Mouse (Mus musculus) neural tube, embryonic 14.5 days (tissue): ENCODE measurements around the gene Nsd1. TPM values are rescaled to one million over a fixed set of nuclear protein-coding genes. Genes with fewer than 3 reads are reported as not detected.

Experiments
- ATAC-seq: fragments of 200-750 bp; cut with Nextera tagmentation; 2 replicates; pipeline ENCODE4 v1.8.0; 2017; ENCODE audit warnings: low read depth, mild to moderate bottlenecking, moderate TSS enrichment, moderate library complexity
- H3K27ac ChIP-seq: fragments of 300-500 bp; sonication (generic); 2 replicates; pipeline ENCODE4 v1.5.1; 2014; ENCODE audit warnings: low read depth, mild to moderate bottlenecking, control low read depth, low read length, moderate library complexity, mixed read lengths
- H3K27me3 ChIP-seq: fragments of 300-500 bp; sonication (generic); 2 replicates; pipeline ENCODE4 v1.6.1; 2014; ENCODE audit warnings: low read length; ENCODE audit not compliant: control insufficient read depth, insufficient read depth
- H3K36me3 ChIP-seq: fragments of 300-500 bp; sonication (generic); 2 replicates; pipeline ENCODE4 v1.6.1; 2014; ENCODE audit warnings: low read length, mixed read lengths; ENCODE audit not compliant: control insufficient read depth, insufficient read depth
- H3K4me1 ChIP-seq: fragments of 300-500 bp; sonication (generic); 2 replicates; pipeline ENCODE4 v1.6.1; 2014; ENCODE audit warnings: low read length; ENCODE audit not compliant: control insufficient read depth, insufficient read depth
- H3K4me2 ChIP-seq: fragments of 300-500 bp; sonication (generic); 2 replicates; pipeline ENCODE4 v1.6.1; 2014; ENCODE audit warnings: mild to moderate bottlenecking, low read depth, low read length, control low read depth
- H3K4me3 ChIP-seq: fragments of 300-500 bp; sonication (generic); 2 replicates; pipeline ENCODE4 v1.5.1; 2014; ENCODE audit warnings: low read depth, low read length, control low read depth, mixed read lengths
- H3K9ac ChIP-seq: fragments of 300-500 bp; sonication (generic); replicated peaks from 2 replicates; pipeline ENCODE4 v1.6.1; 2014; ENCODE audit warnings: low read depth, mild to moderate bottlenecking, control low read depth, low read length, mixed read lengths
- H3K9me3 ChIP-seq: fragments of 300-500 bp; sonication (generic); 2 replicates; pipeline ENCODE4 v1.6.1; 2016; ENCODE audit warnings: low read length; ENCODE audit not compliant: control insufficient read depth
- WGBS: fragments of 180-500 bp; shearing (Covaris S2); extraction: QIAGEN DNeasy Blood & Tissue Kit; methylation state at CpG from one replicate; pipeline ENCODE4 v1.1.7; 2014; 5-methylcytosine and 5-hydroxymethylcytosine counted together
- polyA plus RNA-seq: library from polyadenylated mRNA; unstranded; fragments of >200 nt; fragmentation: Nextera tagmentation; extraction: Ambion mirVana; gene quantifications from 2 replicates; pipeline ENCODE4 v1.2.1, GENCODE M21; 2014

Nsd1 gene
- polyA plus RNA-seq, 1 experiment from 2014 or later, result 76.8 TPM

GRCm38 (mm10) chr13:55171517-55172335 is 37.9 kb upstream of the Nsd1 start:
- peak; percentile 77 for ATAC-seq
- peak overlapping the region; percentile 63; the same call in 1 of the 2 replicates for H3K27ac ChIP-seq
- peak overlapping the region; percentile 7; the same call in 1 of the 2 replicates for H3K4me2 ChIP-seq
- H3K4me1 ChIP-seq, result 0 out of 2 replicates have a peak, but pooled peaks cover 7% of the 10 kb centered on the region
- 10% methylated on average over 26 of the region's 26 CpGs for WGBS
- H3K4me3 ChIP-seq, result no peak overlapping the region
- H3K9ac ChIP-seq, result no peak overlapping the region
- H3K27me3 ChIP-seq, result no peaks in the 10 kb centered on the region
- no peaks in the 10 kb centered on the region for H3K36me3 ChIP-seq
- H3K9me3 ChIP-seq, result no peaks in the 10 kb centered on the region

- no peaks in the 10 kb centered on the region for H3K36me3 ChIP-seq
- no peaks in the 10 kb centered on the region for H3K9me3 ChIP-seq
- no peaks in the 10 kb centered on the region for H3K27me3 ChIP-seq
- H3K4me2 ChIP-seq, result no peak overlapping the region
- peak overlapping the region; percentile 63; the same call in 1 of the 2 replicates for H3K27ac ChIP-seq
- H3K9ac ChIP-seq, result no peak overlapping the region
- no peak for ATAC-seq
- WGBS, result 45% methylated on average over 7 of the region's 7 CpGs
- H3K4me3 ChIP-seq, result no peak overlapping the region
- 0 out of 2 replicates have a peak, but pooled peaks cover 7% of the 10 kb centered on the region for H3K4me1 ChIP-seq
Measured at GRCm38 (mm10) chr13:55172336-55172770, 37.2 kb upstream of the Nsd1 start.

- no peaks in the 10 kb centered on the region for H3K9me3 ChIP-seq
- H3K27ac ChIP-seq, result no peak overlapping the region
- no peak overlapping the region for H3K4me3 ChIP-seq
- H3K36me3 ChIP-seq, result no peaks in the 10 kb centered on the region
- no peak overlapping the region for H3K9ac ChIP-seq
- no peak overlapping the region for H3K4me2 ChIP-seq
- no peaks in the 10 kb centered on the region for H3K4me1 ChIP-seq
- 79% methylated on average over 11 of the region's 11 CpGs for WGBS
- no peaks in the 10 kb centered on the region for H3K27me3 ChIP-seq
- no peak for ATAC-seq
Measured at GRCm38 (mm10) chr13:55174347-55174746, 35.2 kb upstream of the Nsd1 start.

- no peak overlapping the region for H3K27ac ChIP-seq
- H3K4me1 ChIP-seq, result no peaks in the 10 kb centered on the region
- H3K9ac ChIP-seq, result no peak overlapping the region
- no peaks in the 10 kb centered on the region for H3K9me3 ChIP-seq
- no peak overlapping the region for H3K4me2 ChIP-seq
- WGBS, result 88% methylated on average over 6 of the region's 6 CpGs
- no peaks in the 10 kb centered on the region for H3K36me3 ChIP-seq
- H3K4me3 ChIP-seq, result no peak overlapping the region
- H3K27me3 ChIP-seq, result no peaks in the 10 kb centered on the region
- ATAC-seq, result no peak
Measured at GRCm38 (mm10) chr13:55176265-55176664, 33.3 kb upstream of the Nsd1 start.

DNA sequence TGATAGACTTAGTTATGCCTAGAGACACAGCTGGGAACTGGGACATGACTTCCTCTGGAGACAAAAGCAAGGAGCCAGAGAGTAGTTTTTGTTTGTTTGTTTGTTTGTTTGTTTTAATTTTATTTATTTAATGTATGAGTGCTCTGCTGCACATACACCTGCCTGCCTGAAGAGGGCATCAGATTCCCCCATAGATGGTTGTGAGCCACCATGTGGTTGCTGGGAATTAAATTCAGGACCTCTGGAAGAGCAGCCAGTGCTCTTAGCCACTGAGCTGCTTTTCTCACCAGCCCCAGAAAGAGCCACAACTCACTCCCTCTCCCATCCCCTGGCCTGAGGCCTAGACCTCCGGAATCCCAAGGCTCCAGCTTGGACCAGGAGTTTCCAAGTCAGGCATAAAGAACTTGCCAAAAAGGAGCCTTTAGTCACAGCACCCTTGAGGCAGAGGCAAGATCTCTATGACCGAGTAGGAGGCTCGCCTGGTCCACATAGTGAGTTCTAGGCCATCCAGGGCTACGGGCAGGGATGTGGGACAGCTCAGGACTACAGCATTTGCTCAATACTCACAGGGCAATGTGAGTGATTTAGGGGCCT is 31.6 kb upstream of the Nsd1 start:
- H3K4me3 ChIP-seq, result no peak overlapping the region
- H3K27ac ChIP-seq, result no peak overlapping the region; the same call in 1 of the 2 replicates
- 67% methylated on average over 4 of the region's 4 CpGs for WGBS
- ATAC-seq, result no peak
- no peak overlapping the region for H3K9ac ChIP-seq
- H3K27me3 ChIP-seq, result no peaks in the 10 kb centered on the region
- H3K36me3 ChIP-seq, result no peaks in the 10 kb centered on the region
- H3K9me3 ChIP-seq, result no peaks in the 10 kb centered on the region
- H3K4me1 ChIP-seq, result no peaks in the 10 kb centered on the region
- H3K4me2 ChIP-seq, result no peak overlapping the region

- Histone ChIP-seq H3K4me2 (no peak overlapping the region), H3K9ac (no peak overlapping the region), H3K27ac (no peak overlapping the region; the same call in 1 of the 2 replicates), H3K36me3 (no peaks in the 10 kb centered on the region), H3K27me3 (no peaks in the 10 kb centered on the region), H3K4me3 (no peak overlapping the region), H3K4me1 (no peaks in the 10 kb centered on the region), H3K9me3 (no peaks in the 10 kb centered on the region)
- ATAC-seq, result no peak
- WGBS, result 25% methylated on average over 2 of the region's 2 CpGs
Measured at GRCm38 (mm10) chr13:55178556-55178955, 31.0 kb upstream of the Nsd1 start.

GRCm38 (mm10) chr13:55179591-55179990 is 30.0 kb upstream of the Nsd1 start:
- Histone ChIP-seq H3K4me2 (no peak overlapping the region), H3K36me3 (no peaks in the 10 kb centered on the region), H3K9me3 (no peaks in the 10 kb centered on the region), H3K9ac (no peak overlapping the region), H3K27ac (no peak overlapping the region), H3K4me1 (no peaks in the 10 kb centered on the region), H3K27me3 (no peaks in the 10 kb centered on the region), H3K4me3 (no peak overlapping the region)
- ATAC-seq, result no peak
- WGBS, result 95% methylated on average over 3 of the region's 3 CpGs

GRCm38 (mm10) chr13:55181786-55182172 is 27.8 kb upstream of the Nsd1 start:
- Histone ChIP-seq H3K4me3 (no peak overlapping the region), H3K36me3 (no peaks in the 10 kb centered on the region), H3K4me1 (no peaks in the 10 kb centered on the region), H3K27me3 (no peaks in the 10 kb centered on the region), H3K27ac (no peak overlapping the region; the same call in 1 of the 2 replicates), H3K9ac (no peak overlapping the region), H3K4me2 (peak overlapping the region; percentile 36), H3K9me3 (no peaks in the 10 kb centered on the region)
- ATAC-seq, result 0 out of 2 replicates have a peak, but pooled peaks have one; percentile 10
- 70% methylated on average over 2 of the region's 2 CpGs for WGBS
